Mouse (Mus musculus) forebrain, embryonic 10.5 days (tissue): ENCODE measurements around the gene Rps23. TPM values are rescaled to one million over a fixed set of nuclear protein-coding genes. Genes with fewer than 3 reads are reported as not detected.

Experiments used
- DNase-seq: peaks from one replicate; pipeline ENCODE4 v3.0.0-alpha.2; 2017; ENCODE audit warnings: low spot score; ENCODE audit errors: extremely low spot score
- H3K27ac ChIP-seq: fragments of 300-500 bp; sonication (generic); 2 replicates; pipeline ENCODE4 v1.5.1; 2016; ENCODE audit warnings: mild to moderate bottlenecking
- H3K27me3 ChIP-seq: fragments of 300-500 bp; sonication (generic); 2 replicates; pipeline ENCODE4 v1.6.1; 2016; ENCODE audit warnings: mild to moderate bottlenecking; ENCODE audit not compliant: poor library complexity, severe bottlenecking
- H3K36me3 ChIP-seq: fragments of 300-500 bp; sonication (generic); replicated peaks from 2 replicates; pipeline ENCODE4 v1.6.1; 2016; ENCODE audit warnings: mild to moderate bottlenecking, moderate library complexity
- H3K4me1 ChIP-seq: fragments of 300-500 bp; sonication (generic); 2 replicates; pipeline ENCODE4 v1.6.1; 2016
- H3K4me3 ChIP-seq: fragments of 300-500 bp; sonication (generic); 2 replicates; pipeline ENCODE4 v1.5.1; 2016; ENCODE audit warnings: mild to moderate bottlenecking, moderate library complexity
- H3K9me3 ChIP-seq: fragments of 300-500 bp; sonication (generic); 2 replicates; pipeline ENCODE4 v1.6.1; 2016; ENCODE audit warnings: mild to moderate bottlenecking, moderate library complexity
- WGBS: fragments of 180-500 bp; shearing (Covaris S2); methylation state at CpG from one replicate; pipeline ENCODE4 v1.1.7; 2016; 5-methylcytosine and 5-hydroxymethylcytosine counted together
- polyA plus RNA-seq: library from polyadenylated mRNA; unstranded; fragments of >200 nt; fragmentation: Nextera tagmentation; extraction: Ambion mirVana; gene quantifications from 2 replicates; pipeline ENCODE4 v1.2.1, GENCODE M21; 2016

Gene Rps23
- polyA plus RNA-seq, 1 experiment from 2014 or later, result 212 TPM

GRCm38 (mm10) chr13:90958894-90959293, 36.1 kb downstream of the Rps23 start:
- 44% methylated on average over 2 of the region's 2 CpGs for WGBS
- Histone ChIP-seq H3K36me3 (no peaks in the 10 kb centered on the region), H3K9me3 (no peaks in the 10 kb centered on the region), H3K27me3 (no peaks in the 10 kb centered on the region), H3K4me3 (no peak overlapping the region), H3K27ac (no peak overlapping the region), H3K4me1 (peaks cover 10% of the 10 kb centered on the region)
- DNase-seq, result no peak

DNA sequence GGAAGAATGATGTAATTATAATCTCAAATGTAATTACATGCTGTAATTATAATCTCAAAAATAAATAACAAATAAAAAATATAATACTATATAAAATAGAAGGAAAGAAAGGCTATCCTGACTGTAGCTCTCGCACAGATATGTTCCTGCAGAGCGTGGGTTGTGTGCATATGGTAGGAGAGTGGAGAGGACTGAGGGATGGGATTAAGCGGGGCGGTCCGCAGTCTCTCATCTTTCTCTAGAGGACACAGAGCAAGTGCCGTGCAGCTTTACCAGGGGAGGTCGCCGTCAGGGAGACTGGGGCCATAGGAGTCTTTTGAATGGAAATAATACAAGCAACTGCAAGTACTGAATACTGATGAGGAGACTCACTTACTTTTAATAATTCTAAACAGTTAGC, 37.8 kb downstream of the Rps23 start:
- no peaks in the 10 kb centered on the region for H3K27me3 ChIP-seq
- peaks cover 10% of the 10 kb centered on the region for H3K4me1 ChIP-seq
- H3K9me3 ChIP-seq, result no peaks in the 10 kb centered on the region
- DNase-seq, result no peak
- H3K36me3 ChIP-seq, result no peaks in the 10 kb centered on the region
- H3K27ac ChIP-seq, result no peak overlapping the region
- 87% methylated on average over 8 of the region's 8 CpGs for WGBS
- no peak overlapping the region for H3K4me3 ChIP-seq

- peaks cover 13% of the 10 kb centered on the region for H3K4me1 ChIP-seq
- no peak overlapping the region for H3K27ac ChIP-seq
- no peaks in the 10 kb centered on the region for H3K9me3 ChIP-seq
- no peak overlapping the region for H3K4me3 ChIP-seq
- 68% methylated on average over 10 of the region's 10 CpGs for WGBS
- DNase-seq, result no peak
- no peaks in the 10 kb centered on the region for H3K27me3 ChIP-seq
- H3K36me3 ChIP-seq, result no peaks in the 10 kb centered on the region
Observed at GRCm38 (mm10) chr13:90962836-90963760, 40.3 kb downstream of the Rps23 start.

GRCm38 (mm10) chr13:90964511-90964910, 41.8 kb downstream of the Rps23 start:
- Histone ChIP-seq H3K9me3 (no peaks in the 10 kb centered on the region), H3K4me1 (peaks cover 13% of the 10 kb centered on the region), H3K36me3 (no peaks in the 10 kb centered on the region), H3K27ac (no peak overlapping the region), H3K4me3 (no peak overlapping the region), H3K27me3 (no peaks in the 10 kb centered on the region)
- no peak for DNase-seq
- WGBS, result 95% methylated on average over 4 of the region's 4 CpGs

- WGBS, result 83% methylated on average over 8 of the region's 8 CpGs
- DNase-seq, result no peak
- no peaks in the 10 kb centered on the region for H3K9me3 ChIP-seq
Observed at GRCm38 (mm10) chr13:90965996-90966395, 43.2 kb downstream of the Rps23 start.

DNA sequence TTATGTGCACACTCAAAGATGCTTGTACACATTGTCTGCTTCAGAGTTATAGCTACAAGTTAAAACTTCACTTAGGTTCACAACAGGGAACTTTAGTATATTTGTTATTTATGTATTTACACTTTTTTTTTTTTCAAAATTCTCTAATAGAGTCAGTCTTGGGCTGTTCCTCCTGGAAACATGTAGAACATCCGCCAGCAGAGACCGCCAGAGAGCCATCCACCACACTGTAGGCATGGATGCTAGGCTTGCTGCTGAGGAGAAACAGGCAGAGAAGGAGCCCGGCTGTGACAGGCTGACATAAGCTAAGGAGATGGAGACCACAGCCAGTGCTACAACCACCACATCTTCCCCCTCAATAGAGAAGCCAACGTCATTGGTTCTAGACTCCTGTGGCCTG, 44.7 kb downstream of the Rps23 start:
- H3K4me1 ChIP-seq, result peaks cover 13% of the 10 kb centered on the region
- H3K9me3 ChIP-seq, result no peaks in the 10 kb centered on the region
- no peak overlapping the region for H3K27ac ChIP-seq
- no peak overlapping the region for H3K4me3 ChIP-seq
- DNase-seq, result peak; percentile 76
- 7% methylated on average over 4 of the region's 4 CpGs for WGBS
- no peaks in the 10 kb centered on the region for H3K36me3 ChIP-seq
- no peaks in the 10 kb centered on the region for H3K27me3 ChIP-seq

More at GRCm38 (mm10) chr13:90965996-90966395, 43.2 kb downstream of the Rps23 start:
- Histone ChIP-seq H3K4me3 (no peak overlapping the region), H3K27me3 (no peaks in the 10 kb centered on the region), H3K4me1 (peaks cover 13% of the 10 kb centered on the region), H3K27ac (no peak overlapping the region), H3K36me3 (no peaks in the 10 kb centered on the region)

GRCm38 (mm10) chr13:90968940-90969339, 46.2 kb downstream of the Rps23 start:
- Histone ChIP-seq H3K36me3 (no peaks in the 10 kb centered on the region), H3K27me3 (no peaks in the 10 kb centered on the region), H3K27ac (no peak overlapping the region), H3K4me1 (peaks cover 8% of the 10 kb centered on the region; the same call in 1 of the 2 replicates), H3K4me3 (no peak overlapping the region), H3K9me3 (no peaks in the 10 kb centered on the region)
- no peak for DNase-seq
- WGBS, result 81% methylated on average over 4 of the region's 4 CpGs

- Histone ChIP-seq H3K4me3 (no peak overlapping the region), H3K9me3 (no peaks in the 10 kb centered on the region), H3K36me3 (no peaks in the 10 kb centered on the region), H3K4me1 (peaks cover 8% of the 10 kb centered on the region; the same call in 1 of the 2 replicates), H3K27me3 (no peaks in the 10 kb centered on the region), H3K27ac (no peak overlapping the region)
- WGBS, result 91% methylated on average over 10 of the region's 10 CpGs
- DNase-seq, result no peak
Observed at GRCm38 (mm10) chr13:90970259-90971017, 47.7 kb downstream of the Rps23 start.

DNA sequence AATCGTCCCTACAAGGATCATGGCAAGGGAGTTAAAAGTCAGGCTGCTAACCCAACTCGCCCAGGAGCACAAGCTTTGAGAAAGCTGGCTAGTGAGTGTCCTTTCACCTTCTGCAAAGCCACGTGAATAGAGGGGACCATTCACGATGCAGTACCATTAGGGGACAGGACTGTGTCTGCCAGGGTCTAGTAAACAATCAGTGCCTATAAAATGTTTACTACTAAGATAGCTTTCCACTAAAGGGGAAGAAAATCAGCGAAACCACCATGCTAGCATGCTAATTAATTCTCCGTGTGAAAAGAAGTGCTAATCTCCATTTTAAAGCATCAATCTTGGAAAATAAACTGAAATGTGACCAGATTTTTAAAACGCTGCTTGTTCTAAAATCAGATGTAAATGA, 50.7 kb downstream of the Rps23 start:
- no peak overlapping the region for H3K4me3 ChIP-seq
- H3K27ac ChIP-seq, result no peak overlapping the region
- DNase-seq, result no peak
- 60% methylated on average over 7 of the region's 7 CpGs for WGBS
- H3K4me1 ChIP-seq, result peaks cover 4% of the 10 kb centered on the region; the same call in 1 of the 2 replicates
- H3K36me3 ChIP-seq, result no peaks in the 10 kb centered on the region
- no peaks in the 10 kb centered on the region for H3K9me3 ChIP-seq
- H3K27me3 ChIP-seq, result no peaks in the 10 kb centered on the region

Other genes with a start within 250 kb of the Rps23 start
- gene Atp6ap1l, start 17.6 kb upstream of the Rps23 start, polyA plus RNA-seq, result not detected in 2 replicates